Mouse (Mus musculus): ENCODE data around the gene Mctp1. TPM values are rescaled to one million over a fixed set of nuclear protein-coding genes. Genes with fewer than 3 reads are reported as not detected.
A peak's percentile ranks its signal among the peaks of the same experiment; 100 is the strongest.
"Not testable (repeated sequence)": the region's sequence is repeated elsewhere in the genome, so short reads cannot be mapped to it uniquely, and the experiment has no call there.

Gene Mctp1
- polyA plus RNA-seq, 1 experiment from 2014 or later, result 4.0 TPM

DNA sequence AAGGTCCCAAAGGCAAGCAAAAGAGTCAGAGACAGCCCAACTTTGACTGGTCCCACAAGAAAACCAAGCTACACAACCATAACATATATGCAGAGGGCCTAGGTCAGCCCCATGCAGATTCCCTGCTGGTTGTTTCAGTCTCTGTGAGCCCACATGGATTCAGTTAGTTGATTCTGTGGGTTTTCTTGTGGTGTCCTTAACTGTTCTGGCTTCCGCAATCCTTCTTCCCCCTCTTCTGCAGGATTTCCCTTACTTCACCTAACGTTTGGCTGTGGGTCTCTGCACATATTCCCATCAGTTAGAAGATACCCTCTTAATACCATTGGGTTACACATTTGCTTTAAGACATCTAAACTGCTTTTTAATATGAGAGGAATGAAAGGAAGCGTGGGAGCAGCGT lies 183.1 kb downstream of the Mctp1 start:
- Histone ChIP-seq H3K4me2 (ENCODE audit: low read length) (no peak overlapping the region), H3K4me3 (ENCODE audit: low read depth, low read length) (no peak overlapping the region), H3K27me3 (replicated peaks; ENCODE audit: control insufficient read depth, insufficient read depth, low read length) (no peaks in the 10 kb centered on the region), H3K27ac (ENCODE audit: low read depth, low read length) (no peak overlapping the region), H3K9ac (ENCODE audit: low read length) (no peak overlapping the region), H3K4me1 (ENCODE audit: control insufficient read depth, insufficient read depth, low read length) (no peaks in the 10 kb centered on the region), H3K9me3 (replicated peaks; ENCODE audit: control insufficient read depth, low read length) (no peaks in the 10 kb centered on the region), H3K36me3 (ENCODE audit: control insufficient read depth, insufficient read depth, low read length) (no peaks in the 10 kb centered on the region)
- no peak for ATAC-seq
- no peak for DNase-seq (ENCODE audit: low spot score)
- WGBS, result 89% methylated on average over 4 of the region's 4 CpGs

GRCm38 (mm10) chr13:76568569-76569211 lies 184.4 kb downstream of the Mctp1 start:
- no peak overlapping the region for H3K9ac ChIP-seq (ENCODE audit: low read length)
- no peak overlapping the region for H3K4me2 ChIP-seq (ENCODE audit: low read length)
- no peak overlapping the region for H3K4me3 ChIP-seq (ENCODE audit: low read depth, low read length)
- no peaks in the 10 kb centered on the region for H3K27me3 ChIP-seq (replicated peaks; ENCODE audit: control insufficient read depth, insufficient read depth, low read length)
- H3K4me1 ChIP-seq (ENCODE audit: control insufficient read depth, insufficient read depth, low read length), result no peaks in the 10 kb centered on the region
- no peaks in the 10 kb centered on the region for H3K36me3 ChIP-seq (ENCODE audit: control insufficient read depth, insufficient read depth, low read length)
- no peak for ATAC-seq
- DNase-seq (ENCODE audit: low spot score), result no peak
- no peak overlapping the region for H3K27ac ChIP-seq (ENCODE audit: low read depth, low read length)
- no peaks in the 10 kb centered on the region for H3K9me3 ChIP-seq (replicated peaks; ENCODE audit: control insufficient read depth, low read length)
- 61% methylated on average over 2 of the region's 2 CpGs for WGBS

DNA sequence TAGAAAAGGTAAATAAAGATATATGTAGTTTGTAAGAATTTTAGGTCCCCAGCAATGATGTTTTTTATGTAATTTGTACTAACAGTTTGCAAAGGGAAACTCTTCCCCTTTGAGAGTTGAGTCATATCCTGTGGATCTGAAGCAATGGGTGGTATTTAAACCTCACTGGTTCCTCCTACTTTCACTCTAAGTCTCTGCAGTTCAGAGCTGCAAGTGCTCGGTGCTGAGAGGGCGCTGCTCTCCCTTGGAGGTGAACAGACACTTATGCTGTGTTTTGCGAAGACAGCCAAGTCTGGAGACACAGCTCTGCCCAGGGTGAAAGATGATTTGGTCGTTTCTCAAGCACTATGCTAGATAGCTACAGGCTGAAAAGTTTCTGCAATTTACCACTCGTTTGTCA lies 195.1 kb downstream of the Mctp1 start:
- no peak for ATAC-seq
- Histone ChIP-seq H3K4me1 (ENCODE audit: control insufficient read depth, insufficient read depth, low read length) (no peaks in the 10 kb centered on the region), H3K9ac (ENCODE audit: low read length) (no peak overlapping the region), H3K36me3 (ENCODE audit: control insufficient read depth, insufficient read depth, low read length) (no peaks in the 10 kb centered on the region), H3K27ac (ENCODE audit: low read depth, low read length) (no peak overlapping the region), H3K4me3 (ENCODE audit: low read depth, low read length) (no peak overlapping the region), H3K27me3 (replicated peaks; ENCODE audit: control insufficient read depth, insufficient read depth, low read length) (no peaks in the 10 kb centered on the region), H3K9me3 (replicated peaks; ENCODE audit: control insufficient read depth, low read length) (no peaks in the 10 kb centered on the region), H3K4me2 (ENCODE audit: low read length) (no peak overlapping the region)
- 49% methylated on average over 5 of the region's 5 CpGs for WGBS
- DNase-seq (ENCODE audit: low spot score), result no peak

- Histone ChIP-seq H3K4me3 (ENCODE audit: low read depth, low read length) (no peak overlapping the region), H3K27me3 (replicated peaks; ENCODE audit: control insufficient read depth, insufficient read depth, low read length) (no peaks in the 10 kb centered on the region), H3K9ac (ENCODE audit: low read length) (no peak overlapping the region), H3K36me3 (ENCODE audit: control insufficient read depth, insufficient read depth, low read length) (no peaks in the 10 kb centered on the region), H3K4me2 (ENCODE audit: low read length) (no peak overlapping the region), H3K4me1 (ENCODE audit: control insufficient read depth, insufficient read depth, low read length) (no peaks in the 10 kb centered on the region), H3K27ac (ENCODE audit: low read depth, low read length) (no peak overlapping the region), H3K9me3 (replicated peaks; ENCODE audit: control insufficient read depth, low read length) (no peaks in the 10 kb centered on the region)
- no peak for DNase-seq (ENCODE audit: low spot score)
- no peak for ATAC-seq
- WGBS, result 76% methylated on average over 3 of the region's 3 CpGs
Observed at GRCm38 (mm10) chr13:76585447-76585846, 201.1 kb downstream of the Mctp1 start.

- H3K27me3 ChIP-seq (replicated peaks; ENCODE audit: control insufficient read depth, insufficient read depth, low read length); H3K4me2 ChIP-seq (ENCODE audit: low read length); DNase-seq (ENCODE audit: low spot score); H3K9me3 ChIP-seq (replicated peaks; ENCODE audit: control insufficient read depth, low read length); H3K4me3 ChIP-seq (ENCODE audit: low read depth, low read length); H3K27ac ChIP-seq (ENCODE audit: low read depth, low read length); H3K36me3 ChIP-seq (ENCODE audit: control insufficient read depth, insufficient read depth, low read length); H3K4me1 ChIP-seq (ENCODE audit: control insufficient read depth, insufficient read depth, low read length); H3K9ac ChIP-seq (ENCODE audit: low read length): not testable (repeated sequence)
- ATAC-seq, result peak; percentile 40
- 89% methylated on average over 11 of the region's 11 CpGs for WGBS
Observed at GRCm38 (mm10) chr13:76590709-76591108, 206.4 kb downstream of the Mctp1 start.

DNA sequence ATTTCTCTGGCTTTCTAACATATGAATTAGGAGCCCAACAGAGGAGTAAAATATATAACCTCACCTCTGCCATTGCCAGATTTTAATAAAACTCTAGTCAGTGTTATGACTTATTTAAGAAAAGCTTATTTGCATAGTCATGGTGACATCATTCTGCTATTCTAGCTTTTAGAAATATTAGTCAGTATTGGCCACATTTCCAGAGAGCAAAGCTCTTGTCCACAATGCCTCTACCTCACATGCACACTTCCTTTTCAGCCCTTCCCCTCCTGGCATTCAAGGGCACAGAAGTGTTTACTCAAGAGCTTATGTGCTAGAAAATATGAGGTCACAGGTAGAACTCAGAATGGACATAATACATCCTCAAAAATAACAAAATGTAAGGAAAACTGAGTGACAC lies 206.9 kb downstream of the Mctp1 start:
- no peaks in the 10 kb centered on the region for H3K4me1 ChIP-seq (ENCODE audit: control insufficient read depth, insufficient read depth, low read length)
- no peak overlapping the region for H3K4me2 ChIP-seq (ENCODE audit: low read length)
- H3K27ac ChIP-seq (ENCODE audit: low read depth, low read length), result no peak overlapping the region
- no peaks in the 10 kb centered on the region for H3K9me3 ChIP-seq (replicated peaks; ENCODE audit: control insufficient read depth, low read length)
- no peak overlapping the region for H3K9ac ChIP-seq (ENCODE audit: low read length)
- no peak for DNase-seq (ENCODE audit: low spot score)
- no peak overlapping the region for H3K4me3 ChIP-seq (ENCODE audit: low read depth, low read length)
- no peaks in the 10 kb centered on the region for H3K36me3 ChIP-seq (ENCODE audit: control insufficient read depth, insufficient read depth, low read length)
- no peaks in the 10 kb centered on the region for H3K27me3 ChIP-seq (replicated peaks; ENCODE audit: control insufficient read depth, insufficient read depth, low read length)
- ATAC-seq, result no peak

DNA sequence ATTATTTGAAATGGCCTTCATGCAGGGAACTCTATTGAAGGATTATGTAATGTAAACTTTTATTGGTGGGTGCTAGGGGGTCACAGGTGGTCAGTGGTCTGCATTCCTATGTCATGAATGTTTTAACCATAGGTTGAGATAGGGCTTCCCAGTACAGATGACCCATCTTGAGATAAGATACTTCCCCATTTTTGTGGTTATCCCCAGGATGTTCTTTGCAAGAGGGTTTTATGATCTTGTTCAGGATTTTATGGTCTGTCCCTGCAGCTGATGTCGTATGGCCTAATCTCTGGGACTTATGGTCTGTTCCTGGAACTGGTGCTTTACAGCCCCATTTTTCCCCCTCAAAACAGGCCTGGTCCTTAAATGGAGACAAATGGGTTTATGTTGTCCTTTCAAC lies 207.4 kb downstream of the Mctp1 start:
- 86% methylated on average over 1 of the region's 1 CpGs for WGBS

DNA sequence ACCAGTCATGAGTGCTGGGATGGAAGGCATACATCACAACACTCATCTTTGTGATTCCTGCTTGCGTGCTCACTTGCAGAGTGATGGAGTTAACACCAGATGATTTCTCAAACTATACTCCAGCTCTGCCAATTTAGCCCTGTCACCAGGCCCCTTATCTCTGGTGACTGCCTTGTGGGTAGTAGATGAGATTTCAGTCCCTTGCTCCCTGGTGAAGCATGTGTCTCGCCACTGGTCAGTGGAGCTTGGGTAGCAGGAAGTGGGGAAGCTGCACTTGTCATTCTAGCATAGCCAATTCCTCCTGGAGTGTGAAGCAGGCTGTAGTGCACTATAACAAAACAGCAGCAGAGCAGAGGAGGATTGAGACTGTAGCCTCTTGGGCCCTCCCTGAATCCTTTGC lies 208.6 kb downstream of the Mctp1 start:
- Histone ChIP-seq H3K27me3 (replicated peaks; ENCODE audit: control insufficient read depth, insufficient read depth, low read length) (no peaks in the 10 kb centered on the region), H3K9me3 (replicated peaks; ENCODE audit: control insufficient read depth, low read length) (no peaks in the 10 kb centered on the region), H3K4me2 (ENCODE audit: low read length) (no peak overlapping the region), H3K36me3 (ENCODE audit: control insufficient read depth, insufficient read depth, low read length) (no peaks in the 10 kb centered on the region), H3K4me1 (ENCODE audit: control insufficient read depth, insufficient read depth, low read length) (no peaks in the 10 kb centered on the region), H3K27ac (ENCODE audit: low read depth, low read length) (no peak overlapping the region), H3K4me3 (ENCODE audit: low read depth, low read length) (no peak overlapping the region), H3K9ac (ENCODE audit: low read length) (no peak overlapping the region)
- 96% methylated on average over 2 of the region's 2 CpGs for WGBS
- ATAC-seq, result no peak
- DNase-seq (ENCODE audit: low spot score), result no peak

More for the DNA sequence above, 207.4 kb downstream of the Mctp1 start:
- no peaks in the 10 kb centered on the region for H3K36me3 ChIP-seq (ENCODE audit: control insufficient read depth, insufficient read depth, low read length)
- H3K27me3 ChIP-seq (replicated peaks; ENCODE audit: control insufficient read depth, insufficient read depth, low read length), result no peaks in the 10 kb centered on the region
- H3K27ac ChIP-seq (ENCODE audit: low read depth, low read length), result no peak overlapping the region
- H3K9ac ChIP-seq (ENCODE audit: low read length), result no peak overlapping the region
- no peak overlapping the region for H3K4me2 ChIP-seq (ENCODE audit: low read length)
- no peaks in the 10 kb centered on the region for H3K9me3 ChIP-seq (replicated peaks; ENCODE audit: control insufficient read depth, low read length)
- no peaks in the 10 kb centered on the region for H3K4me1 ChIP-seq (ENCODE audit: control insufficient read depth, insufficient read depth, low read length)
- no peak overlapping the region for H3K4me3 ChIP-seq (ENCODE audit: low read depth, low read length)
- DNase-seq (ENCODE audit: low spot score) (no peak), ATAC-seq (no peak)

DNA sequence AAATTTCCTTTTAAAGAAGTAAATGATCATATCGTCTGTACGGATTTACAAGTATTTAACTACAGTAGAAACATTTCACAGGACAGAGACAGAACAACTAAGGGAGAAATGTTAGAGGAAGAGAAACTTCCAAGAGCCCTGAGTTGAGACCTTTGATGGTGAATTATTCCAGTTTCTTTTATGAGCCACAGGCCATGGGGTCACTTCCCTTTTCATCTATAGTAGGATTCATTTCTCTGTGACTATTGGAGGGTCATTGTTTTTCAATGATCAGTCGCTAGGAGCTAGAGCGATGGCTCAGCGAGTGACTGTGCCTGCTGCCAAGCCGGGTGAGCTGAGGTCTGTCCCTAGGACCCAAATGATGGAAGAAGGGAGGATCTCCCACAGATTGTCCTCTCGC lies 212.7 kb downstream of the Mctp1 start:
- Histone ChIP-seq H3K27ac (ENCODE audit: low read depth, low read length) (no peak overlapping the region), H3K9ac (ENCODE audit: low read length) (no peak overlapping the region), H3K36me3 (ENCODE audit: control insufficient read depth, insufficient read depth, low read length) (no peaks in the 10 kb centered on the region), H3K4me3 (ENCODE audit: low read depth, low read length) (no peak overlapping the region), H3K9me3 (replicated peaks; ENCODE audit: control insufficient read depth, low read length) (no peaks in the 10 kb centered on the region), H3K4me1 (ENCODE audit: control insufficient read depth, insufficient read depth, low read length) (no peaks in the 10 kb centered on the region), H3K4me2 (ENCODE audit: low read length) (no peak overlapping the region), H3K27me3 (replicated peaks; ENCODE audit: control insufficient read depth, insufficient read depth, low read length) (no peaks in the 10 kb centered on the region)
- WGBS, result 83% methylated on average over 7 of the region's 7 CpGs
- no peak for DNase-seq (ENCODE audit: low spot score)
- ATAC-seq, result no peak

Data from forebrain, embryonic 14.5 days (tissue).